Mouse (Mus musculus) large intestine, adult 2 months (tissue): ENCODE data around the gene Olfr789. TPM values are rescaled to one million over a fixed set of nuclear protein-coding genes. Genes with fewer than 3 reads are reported as not detected.

Experiments
- DNase-seq: peaks from one replicate; pipeline ENCODE4 v3.0.0-alpha.2; 2012; ENCODE audit warnings: low read depth, low spot score
- WGBS: fragments of 180-500 bp; shearing (Covaris S2); methylation state at CpG from one replicate; pipeline ENCODE4 v1.1.7; 2018; 5-methylcytosine and 5-hydroxymethylcytosine counted together
- polyA plus RNA-seq: library from polyadenylated mRNA; depleted of rRNA; stranded (reverse); fragments of >200 nt; gene quantifications from 2 replicates; pipeline ENCODE4 v1.2.3, GENCODE M21; 2012; rRNA removed

The Olfr789 gene
- not detected in 2 replicates for polyA plus RNA-seq

DNA sequence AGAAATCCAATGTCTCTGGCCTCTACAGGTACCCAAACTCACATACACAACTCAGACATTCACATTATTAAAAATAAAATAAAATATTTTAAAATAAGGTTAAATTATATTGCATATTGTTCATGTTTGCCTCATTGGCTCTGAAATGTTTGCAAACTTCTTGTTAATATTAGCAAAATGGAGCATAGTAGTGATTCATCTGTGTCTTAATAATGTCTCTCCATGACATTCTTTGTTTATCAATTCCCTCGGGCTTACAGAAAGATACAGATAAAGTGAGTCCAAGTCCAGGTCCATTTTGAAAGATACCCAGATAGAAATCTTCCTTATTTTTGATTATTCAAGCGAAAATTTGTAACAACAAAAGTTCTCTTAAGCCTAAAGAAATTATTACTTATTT is at the start of gene Olfr789:
Gene Olfr789 (plus strand): TSS at position 301 of the 400 bp plus-strand sequence.
- no peak for DNase-seq
- 50% methylated on average over 2 of the region's 2 CpGs for WGBS

DNA sequence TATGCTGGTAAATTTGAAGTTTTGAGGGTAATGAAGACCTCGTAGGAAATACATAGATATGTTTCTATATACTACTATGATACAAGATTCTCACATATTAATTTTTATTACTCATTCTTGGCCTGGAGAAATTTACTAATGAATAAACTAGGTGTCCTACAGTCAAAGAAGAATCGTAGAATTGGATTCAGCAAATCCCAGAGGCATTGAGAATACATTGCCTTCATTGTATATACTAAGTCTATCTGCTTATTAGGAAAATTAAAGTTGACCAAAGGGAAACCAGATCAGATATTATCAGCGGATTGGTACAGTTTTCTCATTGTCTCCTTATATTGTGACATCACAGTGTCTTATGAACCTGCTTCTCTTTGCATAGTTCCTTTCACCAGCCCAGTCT is 23.0 kb upstream of the Olfr789 start, which contains the start of gene Olfr787:
Gene Olfr787 (plus strand): TSS at position 301 of the 400 bp plus-strand sequence.
- WGBS: 74% methylated on average over 3 of the region's 3 CpGs
- DNase-seq: no peak

DNA sequence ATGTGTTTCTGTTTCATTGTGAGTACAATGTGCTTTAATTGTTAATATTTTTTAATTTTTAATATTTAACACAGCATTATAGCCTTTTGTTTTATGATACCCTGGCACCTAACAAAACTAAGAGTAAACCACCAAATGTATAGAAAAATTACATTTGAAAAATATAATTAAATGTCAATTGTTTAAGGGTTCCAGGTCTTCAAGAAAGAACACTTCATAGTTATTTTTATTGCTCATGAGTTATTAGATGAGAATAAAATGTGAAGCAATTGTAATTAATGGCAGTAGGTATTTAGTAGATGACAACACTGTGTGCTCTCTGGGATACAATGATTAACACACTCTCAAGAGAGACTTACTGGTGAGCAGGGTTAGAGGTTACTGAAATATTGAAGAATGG is 13.9 kb upstream of the Olfr789 start, which contains the start of gene Olfr788:
Gene Olfr788 (plus strand): TSS at position 301 of the 400 bp plus-strand sequence.
- DNase-seq: no peak

- DNase-seq: no peak
- WGBS: 55% methylated on average over 2 of the region's 2 CpGs
Measured at GRCm38 (mm10) chr10:129473256-129473655, 11.3 kb upstream of the Olfr789 start.

GRCm38 (mm10) chr10:129473723-129474122 is 10.8 kb upstream of the Olfr789 start:
- DNase-seq: no peak

DNA sequence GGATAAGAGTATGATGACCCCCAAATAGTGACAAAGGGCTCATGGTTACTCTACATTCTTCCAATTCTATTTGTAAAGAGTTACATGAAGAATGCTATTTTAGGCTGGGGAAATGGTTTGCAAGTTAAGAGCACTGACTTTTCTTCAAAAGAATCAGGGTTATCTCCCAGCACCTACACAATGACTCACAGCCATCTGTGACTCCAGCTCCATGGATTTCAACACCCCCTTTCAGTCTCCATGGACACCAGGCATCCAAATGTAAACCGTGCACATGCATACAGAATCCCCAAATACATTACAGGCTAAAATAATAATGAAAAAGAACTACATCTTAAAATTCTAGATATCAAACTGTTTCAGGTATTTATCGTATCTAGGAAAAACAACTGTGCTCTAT is 5.5 kb downstream of the Olfr789 start:
- DNase-seq: no peak
- WGBS: 70% methylated on average over 2 of the region's 2 CpGs

GRCm38 (mm10) chr10:129498192-129498591 is 13.6 kb downstream of the Olfr789 start, which contains the start of gene Olfr790:
Gene Olfr790 (plus strand): TSS chr10:129498492.
- no peak for DNase-seq

DNA sequence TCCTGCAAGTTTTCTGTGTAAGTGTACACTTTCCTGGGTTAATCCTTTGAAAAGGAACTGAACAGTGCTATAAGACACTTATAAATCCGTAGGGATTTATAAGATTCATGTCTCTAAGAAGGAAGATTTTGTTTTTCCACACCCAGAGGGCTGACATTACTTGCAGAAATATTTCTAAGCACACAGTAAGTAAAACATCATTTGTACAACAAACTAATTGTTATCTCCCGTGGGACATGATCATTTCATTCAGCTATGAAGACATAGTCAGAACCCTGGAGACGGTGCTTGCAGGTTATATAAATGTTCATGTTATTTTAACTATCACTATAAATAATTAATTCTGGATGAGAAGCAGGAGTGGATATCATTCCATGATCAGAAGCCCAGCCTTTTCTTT is 36.9 kb downstream of the Olfr789 start, which contains the start of gene Olfr791:
Gene Olfr791 (plus strand): TSS at position 301 of the 400 bp plus-strand sequence.
- 64% methylated on average over 3 of the region's 3 CpGs for WGBS

GRCm38 (mm10) chr10:129538862-129539261 is 54.3 kb downstream of the Olfr789 start, which contains the start of gene Olfr792:
Gene Olfr792 (plus strand): TSS chr10:129539162.
- no peak for DNase-seq
- WGBS: 73% methylated on average over 1 of the region's 1 CpGs

More for the DNA sequence above, 36.9 kb downstream of the Olfr789 start, which contains the start of gene Olfr791:
- no peak for DNase-seq

Other genes starting within 250 kb of the Olfr789 start
- gene Olfr774, start 248.5 kb upstream of the Olfr789 start, polyA plus RNA-seq: not detected in 2 replicates
- gene Olfr775, start 236.3 kb upstream of the Olfr789 start, polyA plus RNA-seq: not detected in 2 replicates
- gene Olfr776, start 225.6 kb upstream of the Olfr789 start, polyA plus RNA-seq: not detected in 2 replicates
- not detected in 2 replicates for gene Olfr777, start 213.3 kb upstream of the Olfr789 start, polyA plus RNA-seq
- gene Olfr780, start 166.6 kb upstream of the Olfr789 start, polyA plus RNA-seq: not detected in 2 replicates
- gene Olfr781, start 155.9 kb upstream of the Olfr789 start, polyA plus RNA-seq: not detected in 2 replicates
- gene Olfr782, start 135.9 kb upstream of the Olfr789 start, polyA plus RNA-seq: not detected in 2 replicates
- gene Olfr784, start 100.7 kb upstream of the Olfr789 start, polyA plus RNA-seq: 0.04 and 0.08 TPM in 2 replicates
- not detected in 2 replicates for gene Olfr785, start 79.3 kb upstream of the Olfr789 start, polyA plus RNA-seq
- not detected in 2 replicates for gene Olfr786, start 57.4 kb upstream of the Olfr789 start, polyA plus RNA-seq
- not detected in 2 replicates for gene Olfr787, start 22.9 kb upstream of the Olfr789 start, polyA plus RNA-seq
- gene Olfr788, start 13.8 kb upstream of the Olfr789 start, polyA plus RNA-seq: not detected in 2 replicates
- gene Olfr790, start 13.7 kb downstream of the Olfr789 start, polyA plus RNA-seq: not detected in 2 replicates
- gene Olfr791, start 37.0 kb downstream of the Olfr789 start, polyA plus RNA-seq: not detected in 2 replicates
- not detected in 2 replicates for gene Olfr792, start 54.4 kb downstream of the Olfr789 start, polyA plus RNA-seq
- gene Olfr794, start 82.9 kb downstream of the Olfr789 start, polyA plus RNA-seq: not detected in 2 replicates
- not detected in 2 replicates for gene Olfr796, start 127.8 kb downstream of the Olfr789 start, polyA plus RNA-seq
- not detected in 2 replicates for gene Olfr798, start 143.2 kb downstream of the Olfr789 start, polyA plus RNA-seq
- not detected in 2 replicates for gene Olfr799, start 152.7 kb downstream of the Olfr789 start, polyA plus RNA-seq
- gene Olfr800, start 172.9 kb downstream of the Olfr789 start, polyA plus RNA-seq: not detected in 2 replicates
- not detected in 2 replicates for gene Olfr801, start 189.1 kb downstream of the Olfr789 start, polyA plus RNA-seq
- not detected in 2 replicates for gene Olfr802, start 203.4 kb downstream of the Olfr789 start, polyA plus RNA-seq
- gene Olfr803, start 209.5 kb downstream of the Olfr789 start, polyA plus RNA-seq: not detected in 2 replicates
- gene Olfr804, start 218.5 kb downstream of the Olfr789 start, polyA plus RNA-seq: not detected in 2 replicates
- gene Olfr805, start 244.6 kb downstream of the Olfr789 start, polyA plus RNA-seq: not detected in 2 replicates